Mouse (Mus musculus): Measurements from ENCODE around the gene Glra4.
"Not testable (repeated sequence)": the region's sequence is repeated elsewhere in the genome, so short reads cannot be mapped to it uniquely, and the experiment has no call there.

The Glra4 gene

GRCm38 (mm10) chrX:136732016-136732415, 47.9 kb downstream of the Glra4 start:
- DNase-seq (ENCODE audit: low read depth, low spot score), result no peak

- DNase-seq (ENCODE audit: low read depth, low spot score), result not testable (repeated sequence)
Measured at GRCm38 (mm10) chrX:136714742-136715474, 65.0 kb downstream of the Glra4 start.

- no peak for DNase-seq (ENCODE audit: low read depth, low spot score)
Measured at GRCm38 (mm10) chrX:136708782-136709181, 71.2 kb downstream of the Glra4 start.

GRCm38 (mm10) chrX:136708168-136708681, 71.7 kb downstream of the Glra4 start:
- peak; percentile 46 for DNase-seq (ENCODE audit: low read depth, low spot score)

Measured in CD4-positive helper T cell, adult 2 months (primary cell).